Mouse (Mus musculus) cerebellum, adult (tissue): Measurements from ENCODE around the gene Tbc1d30.
"Not testable (repeated sequence)": the region's sequence is repeated elsewhere in the genome, so short reads cannot be mapped to it uniquely, and the experiment has no call there.

Experiments used
- ATAC-seq: cut with Nextera tagmentation; 2 replicates; pipeline ENCODE4 v1.9.2; 2017; ENCODE audit warnings: mild to moderate bottlenecking, moderate library complexity, mixed read lengths; ENCODE audit not compliant: insufficient number of reproducible peaks, low FRiP score, low TSS enrichment

Gene Tbc1d30

DNA sequence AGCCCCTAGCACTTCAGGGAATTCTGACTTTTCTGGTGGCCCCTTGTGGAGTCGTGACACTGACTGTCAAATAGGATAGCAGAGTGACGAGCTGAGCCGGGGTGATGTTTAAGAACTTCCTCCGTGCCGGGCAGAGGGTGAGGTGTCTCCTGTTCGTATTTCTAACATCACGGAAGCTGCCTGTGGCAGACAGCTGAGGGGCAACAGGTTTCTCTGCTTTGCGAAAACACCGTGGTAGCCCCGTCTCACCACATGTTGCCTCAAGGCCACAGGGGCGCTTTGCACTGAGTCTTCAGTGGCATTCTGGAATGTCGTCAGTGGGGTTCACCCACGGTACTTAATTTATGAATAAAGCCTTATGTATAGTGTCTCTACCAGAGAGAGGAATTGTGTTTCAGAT, 16.2 kb upstream of the Tbc1d30 start:
- no peak for ATAC-seq

DNA sequence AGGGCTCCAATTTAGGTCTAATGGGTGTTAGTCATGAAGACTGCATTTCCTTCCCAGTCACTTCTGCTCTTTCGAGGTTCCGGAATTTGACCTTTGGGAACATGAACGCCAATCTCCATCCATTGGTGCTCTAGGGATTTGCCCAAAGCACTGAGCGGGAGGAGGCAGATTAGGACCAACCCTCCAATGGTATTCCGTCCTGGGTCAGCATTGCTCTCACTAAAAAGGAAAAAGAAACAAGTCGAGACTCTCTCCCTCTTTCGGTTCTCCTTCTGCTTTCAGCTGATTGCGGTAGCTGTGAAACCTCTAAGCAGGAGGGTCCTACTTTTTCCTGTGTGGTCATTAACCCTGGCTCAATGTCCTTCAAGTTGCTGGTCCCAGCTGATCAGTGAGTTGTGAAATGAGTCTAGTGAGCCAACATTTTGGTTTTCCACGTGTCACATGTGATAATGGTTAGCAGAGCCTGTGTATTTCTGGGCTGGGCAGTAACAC, 14.7 kb upstream of the Tbc1d30 start:
- ATAC-seq, result no peak

DNA sequence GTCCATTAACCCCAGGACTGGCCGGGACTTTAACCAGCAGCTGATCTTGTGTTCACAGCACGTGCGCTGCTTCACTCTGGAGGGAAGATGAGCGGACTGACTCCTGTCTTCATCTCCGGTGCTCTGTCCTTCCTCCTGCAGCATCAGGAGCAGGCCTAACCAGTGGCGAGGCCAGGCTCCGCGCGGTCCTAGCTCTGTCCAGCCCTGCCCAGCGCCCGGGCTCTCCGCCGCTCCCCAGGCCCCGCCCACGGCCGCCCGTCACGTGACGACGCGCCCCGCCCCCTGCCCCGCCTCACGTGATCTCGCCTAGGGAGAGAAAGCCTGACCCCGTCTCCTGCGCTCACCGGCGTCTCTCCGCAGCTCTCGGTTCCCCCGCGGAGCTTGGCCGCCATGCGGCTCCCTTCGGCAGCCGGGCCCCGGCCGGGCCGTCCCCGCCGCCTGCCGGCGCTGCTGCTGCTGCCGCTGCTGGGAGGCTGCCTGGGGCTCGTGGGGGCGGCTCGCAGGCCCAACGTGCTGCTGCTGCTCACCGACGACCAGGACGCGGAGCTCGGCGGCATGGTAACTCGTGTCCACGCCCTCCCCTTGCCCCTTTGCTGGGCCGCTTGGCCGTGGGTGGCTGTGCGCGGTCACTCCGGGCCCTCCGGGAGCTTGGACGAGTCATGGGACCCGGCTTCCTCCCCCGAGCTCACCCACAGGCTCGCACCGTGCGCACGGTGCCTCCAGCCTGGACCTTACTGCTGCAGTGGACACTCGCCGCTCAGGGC, 13.9 kb upstream of the Tbc1d30 start, which contains the start of gene Gns:
Gns (plus strand) TSS at position 290 of the 764 bp plus-strand sequence.
- peak; percentile 95 for ATAC-seq

DNA sequence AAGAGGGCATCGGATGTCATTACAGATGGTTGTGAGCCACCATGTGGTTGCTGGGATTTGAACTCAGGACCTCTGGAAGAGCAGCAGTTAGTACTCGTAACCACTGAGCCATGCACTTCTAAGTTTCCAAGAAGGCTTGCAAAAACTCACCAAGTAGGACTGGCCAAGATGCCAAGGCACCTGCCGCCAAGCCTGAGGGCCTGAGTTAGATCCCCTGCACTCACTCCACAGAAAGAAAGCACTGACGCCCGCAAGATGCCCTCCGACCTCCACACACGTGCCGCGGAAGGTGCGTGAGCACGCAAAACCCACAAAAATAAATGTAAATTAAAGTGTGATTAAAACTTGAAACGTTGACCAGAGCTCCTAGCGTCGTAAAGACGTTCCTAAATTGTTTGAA, 13.2 kb upstream of the Tbc1d30 start:
- ATAC-seq, result no peak

DNA sequence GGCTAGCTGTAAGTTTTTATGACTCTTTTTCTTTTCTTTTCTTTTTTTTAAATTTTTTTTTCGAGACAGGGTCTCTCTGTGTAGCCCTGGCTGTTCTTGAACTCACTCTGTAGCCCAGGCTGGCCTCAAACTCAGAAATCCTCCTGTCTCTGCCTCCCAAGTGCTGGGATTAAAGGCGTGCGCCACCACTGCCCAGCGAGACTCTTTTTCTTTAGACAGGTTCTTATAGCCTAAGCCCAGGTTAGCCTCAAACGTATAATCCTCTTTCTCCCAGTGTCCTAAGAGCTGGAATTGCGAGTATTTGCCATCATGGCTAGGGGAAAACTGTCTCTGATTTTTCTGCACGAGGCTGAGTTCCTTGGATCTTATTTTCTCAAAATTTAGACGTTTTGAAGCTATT, 12.1 kb upstream of the Tbc1d30 start:
- ATAC-seq, result no peak

DNA sequence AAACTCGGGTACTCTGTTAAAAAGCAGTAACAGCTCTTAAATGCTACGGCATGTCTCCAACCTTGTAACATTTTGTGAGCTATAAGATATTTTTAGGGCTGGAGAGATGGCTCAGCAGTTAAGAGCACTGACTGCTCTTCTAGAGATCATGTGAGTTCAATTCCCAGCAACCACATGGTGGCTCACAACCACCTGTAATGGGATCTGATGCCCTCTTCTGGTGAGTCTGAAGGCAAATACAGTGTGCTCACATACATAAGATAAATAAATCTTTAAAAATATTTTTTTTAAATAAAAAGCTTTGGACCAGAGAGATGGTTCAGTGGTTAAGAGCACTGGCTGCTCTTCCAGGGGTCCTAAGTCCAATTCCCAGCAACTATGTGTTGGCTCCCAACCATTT, 9.3 kb upstream of the Tbc1d30 start:
- ATAC-seq, result no peak

DNA sequence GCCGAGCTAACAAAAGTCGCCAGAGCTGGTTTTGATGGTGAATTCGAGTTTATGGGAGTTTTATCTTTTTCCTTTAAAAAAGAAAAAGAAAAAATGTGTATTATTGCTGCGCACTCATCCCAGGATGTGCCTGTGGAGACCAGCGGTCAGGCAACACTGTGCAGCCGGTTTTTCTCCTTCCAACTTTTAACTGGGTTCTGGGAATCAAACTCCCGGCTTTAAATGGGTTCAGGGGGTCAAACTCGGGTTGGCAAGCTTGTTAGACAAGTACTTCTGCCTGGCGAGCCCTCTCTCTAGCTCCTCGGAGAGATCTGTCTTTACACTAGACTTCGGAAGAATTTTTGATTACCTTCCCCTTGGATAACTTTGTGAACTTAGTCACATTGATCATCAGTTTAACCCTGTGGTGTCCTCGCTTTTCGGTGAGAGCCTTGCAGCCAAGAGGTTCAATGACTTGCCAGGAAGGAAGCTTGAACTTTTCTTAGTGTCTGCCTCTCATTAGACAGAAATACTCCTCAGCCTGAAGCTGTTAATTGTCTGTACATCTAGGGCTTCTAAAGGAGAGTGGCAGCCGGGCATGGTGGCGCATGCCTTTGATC, 713 bp upstream of the Tbc1d30 start:
- ATAC-seq, result no peak

DNA sequence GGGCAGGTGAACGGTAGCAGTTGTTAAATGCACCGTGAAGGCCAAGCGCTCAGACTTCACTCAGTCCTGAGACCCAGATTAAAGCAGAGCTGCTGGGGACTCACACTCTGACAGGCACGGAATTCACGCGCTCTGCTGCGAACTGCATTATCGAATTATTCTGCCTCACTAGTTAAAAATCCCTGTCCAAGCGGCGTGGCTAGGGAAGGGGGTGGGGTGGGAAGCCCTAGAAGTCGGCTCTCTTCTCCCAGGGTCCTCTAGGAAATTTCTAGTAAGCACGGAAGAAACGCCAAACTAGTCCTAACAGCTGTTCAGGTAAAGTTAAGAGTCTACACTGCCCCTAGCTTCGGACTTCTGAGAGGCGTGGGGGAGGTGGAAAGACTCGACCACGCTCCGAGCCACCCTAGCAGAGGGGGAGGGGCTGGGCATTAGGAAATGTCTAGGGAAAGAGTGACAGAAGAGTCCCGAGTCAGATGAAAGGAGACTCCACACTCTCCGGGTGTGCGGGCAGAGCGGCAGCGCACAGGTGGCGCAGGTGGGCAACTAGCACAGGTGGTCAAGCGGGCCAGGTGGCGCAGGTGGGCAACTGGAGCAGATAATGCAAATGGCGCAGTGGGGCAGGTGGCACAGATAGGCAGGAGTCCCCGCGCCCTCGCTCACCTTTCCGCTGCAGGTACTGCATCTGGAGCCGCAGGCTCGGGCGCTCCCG, 567 bp downstream of the Tbc1d30 start:
- peak; percentile 45 for ATAC-seq

DNA sequence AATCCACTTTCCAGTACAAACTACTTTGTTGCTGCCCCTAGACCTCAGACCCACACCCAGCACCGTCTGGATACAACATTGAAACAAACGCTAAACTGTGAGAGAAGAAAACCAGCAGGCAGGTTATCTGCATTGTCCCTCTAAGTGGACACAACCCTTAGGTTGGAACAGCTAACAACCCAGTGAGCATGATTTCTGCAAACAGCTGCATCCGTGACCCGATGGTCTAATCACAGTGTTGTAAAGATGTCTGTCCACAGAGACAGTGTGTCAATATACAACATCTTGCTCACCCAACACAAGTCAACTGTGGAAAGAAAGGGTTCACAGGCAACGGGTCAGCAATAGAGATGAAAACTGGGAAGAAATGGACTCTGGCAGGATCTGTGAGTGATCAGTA, 1.8 kb downstream of the Tbc1d30 start:
- no peak for ATAC-seq

DNA sequence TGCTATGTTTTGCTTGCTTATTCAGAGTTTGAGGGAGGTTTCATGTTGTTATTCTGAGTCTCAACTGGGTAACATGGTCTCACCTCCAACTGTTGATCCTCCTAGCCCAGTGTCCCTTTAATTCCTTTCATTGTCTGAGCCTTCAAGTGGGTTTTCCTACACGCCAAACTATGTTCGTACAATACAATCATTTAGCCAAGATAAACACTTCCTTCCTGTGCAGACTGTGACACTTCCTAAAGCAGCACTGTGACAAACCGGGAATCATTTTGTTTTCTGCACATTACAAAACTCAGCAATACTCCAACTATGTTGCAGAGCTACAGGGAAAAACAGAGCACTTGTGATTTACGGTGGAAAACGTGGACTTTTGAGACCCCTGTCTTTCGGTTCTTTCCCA, 7.2 kb downstream of the Tbc1d30 start:
- ATAC-seq, result no peak

DNA sequence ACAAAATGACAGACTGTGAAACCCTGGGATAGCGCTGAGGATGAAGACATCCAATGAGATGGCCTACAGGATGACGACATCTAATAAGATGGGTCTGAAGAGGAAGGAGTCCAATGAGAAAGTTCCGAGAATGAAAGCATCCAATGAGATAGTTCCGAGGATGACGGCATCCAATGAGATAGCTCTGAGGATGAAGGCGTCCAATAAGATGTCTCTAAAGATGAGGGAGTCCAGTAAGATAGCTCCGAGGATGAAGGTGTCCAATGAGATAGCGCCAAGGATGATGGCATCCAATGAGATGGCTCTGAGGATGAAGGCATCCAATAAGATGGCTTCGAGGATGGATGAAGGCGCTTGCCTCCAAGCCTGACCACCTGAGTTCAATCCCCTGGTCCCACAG, 8.8 kb downstream of the Tbc1d30 start:
- ATAC-seq, result no peak

DNA sequence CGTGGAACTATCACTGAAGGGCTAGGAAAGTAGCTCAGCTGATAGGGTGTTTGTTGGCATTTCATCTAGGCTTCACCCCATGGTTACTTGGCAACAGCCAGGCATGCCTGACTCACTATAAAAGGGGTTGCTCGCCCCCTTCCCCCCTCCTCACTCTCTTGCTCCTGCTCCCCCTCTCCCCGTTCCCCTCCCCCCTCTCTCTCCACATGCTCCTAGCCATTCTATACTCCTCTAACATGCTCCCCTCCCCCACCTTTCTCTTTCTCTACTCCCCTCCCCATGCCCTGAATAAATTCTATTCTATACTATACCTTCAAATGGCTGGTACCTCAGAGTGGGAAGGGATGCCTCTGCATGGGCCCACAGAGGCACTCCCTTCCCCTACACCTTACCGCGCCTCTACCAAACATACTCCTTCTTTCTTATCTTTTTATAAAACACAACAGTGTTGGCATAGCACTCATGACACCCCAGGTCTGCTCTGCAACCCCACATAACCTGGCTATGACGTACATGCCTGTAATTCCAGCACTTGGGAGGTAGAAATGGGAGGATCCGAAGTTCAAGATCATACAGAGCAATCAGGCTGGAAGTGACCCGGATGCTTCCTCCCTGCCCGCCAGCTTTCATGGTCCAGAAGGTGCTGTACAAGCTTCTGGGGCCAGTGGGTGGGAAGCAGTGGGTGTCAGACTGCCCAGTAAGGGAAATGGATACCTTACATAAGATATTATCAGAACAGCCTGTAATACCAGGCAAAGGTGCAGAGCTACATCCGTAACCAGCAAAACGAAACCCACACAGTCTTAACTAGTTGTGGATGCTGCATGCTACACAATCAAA, 10.1 kb downstream of the Tbc1d30 start:
- ATAC-seq, result no peak

DNA sequence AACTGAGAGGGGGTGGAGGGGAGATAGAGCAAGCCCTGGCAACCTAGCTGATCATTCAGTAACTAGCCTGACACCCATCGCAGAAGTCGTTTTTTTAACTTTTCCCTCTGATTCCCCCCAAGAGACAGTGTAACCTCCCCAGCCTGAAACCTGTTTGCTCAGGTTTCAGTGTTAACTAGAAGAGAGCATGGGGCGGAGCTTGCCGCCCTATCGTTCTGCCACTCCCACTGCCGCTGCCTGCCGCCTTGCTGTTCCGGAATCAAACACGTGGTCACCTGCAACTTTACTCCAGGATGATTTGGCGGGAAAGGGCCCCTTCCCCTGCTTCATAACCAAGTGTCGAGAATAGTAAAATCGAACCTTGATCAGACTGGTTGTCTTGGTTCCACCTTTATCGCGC, 14.5 kb downstream of the Tbc1d30 start:
- ATAC-seq, result not testable (repeated sequence)

DNA sequence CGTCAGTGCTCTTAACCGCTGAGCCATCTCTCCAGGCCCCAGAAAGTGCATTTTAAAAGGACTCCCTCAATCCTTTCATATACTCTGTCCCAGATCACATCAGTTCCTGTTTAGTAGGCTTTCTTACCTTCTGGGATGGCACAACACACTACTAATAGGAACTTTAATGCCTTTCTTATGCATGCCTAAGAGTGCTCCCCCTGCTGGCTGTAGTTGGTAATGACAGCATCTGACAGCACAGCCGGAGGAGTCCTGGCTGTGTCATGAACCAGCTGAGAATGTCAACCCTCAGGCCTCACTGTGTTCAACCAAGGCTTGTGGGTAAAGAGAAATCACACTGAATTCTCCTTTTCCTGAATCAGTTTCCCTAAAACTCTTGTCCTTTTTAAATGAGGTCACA, 16.5 kb downstream of the Tbc1d30 start:
- peak; percentile 61; the same call in 1 of the 2 replicates for ATAC-seq

DNA sequence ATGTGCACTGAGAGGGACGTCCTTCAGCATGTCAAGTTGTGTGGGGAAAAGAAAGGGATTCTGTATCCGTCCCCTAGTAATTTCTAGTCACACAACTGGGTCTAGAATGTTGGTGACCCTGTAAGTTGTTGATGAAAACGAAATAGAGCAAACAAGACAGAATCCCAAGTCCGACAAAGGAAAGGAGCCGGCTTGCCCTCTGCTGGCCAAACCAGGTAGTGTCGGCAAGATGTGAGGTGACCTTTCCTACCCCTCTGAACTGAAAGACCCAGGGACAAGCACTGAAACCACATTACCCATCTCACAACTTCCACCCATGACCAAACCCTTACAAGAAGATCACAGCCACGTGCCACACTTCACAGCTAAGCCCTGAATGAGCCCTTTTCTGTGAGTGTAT, 20.1 kb downstream of the Tbc1d30 start:
- ATAC-seq, result peak; percentile 68

DNA sequence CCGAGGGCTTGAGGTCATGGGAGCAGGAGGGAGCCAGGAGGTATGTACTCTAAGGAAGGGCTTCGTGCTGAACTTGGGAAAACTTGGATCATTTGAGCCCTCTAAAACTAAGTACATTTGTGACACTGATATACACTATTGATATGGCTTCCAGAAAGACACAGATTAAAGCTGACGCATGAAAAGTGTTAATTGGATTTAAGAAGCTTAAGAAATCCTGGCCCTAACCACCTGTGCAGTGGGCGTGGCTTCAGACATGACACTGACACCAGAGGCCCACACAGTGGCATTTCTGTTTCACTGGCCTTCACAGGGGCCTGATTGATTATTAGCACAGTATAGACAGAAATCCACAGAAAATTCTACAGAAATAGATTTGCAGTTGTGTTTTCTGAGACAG, 21.5 kb downstream of the Tbc1d30 start:
- no peak for ATAC-seq

DNA sequence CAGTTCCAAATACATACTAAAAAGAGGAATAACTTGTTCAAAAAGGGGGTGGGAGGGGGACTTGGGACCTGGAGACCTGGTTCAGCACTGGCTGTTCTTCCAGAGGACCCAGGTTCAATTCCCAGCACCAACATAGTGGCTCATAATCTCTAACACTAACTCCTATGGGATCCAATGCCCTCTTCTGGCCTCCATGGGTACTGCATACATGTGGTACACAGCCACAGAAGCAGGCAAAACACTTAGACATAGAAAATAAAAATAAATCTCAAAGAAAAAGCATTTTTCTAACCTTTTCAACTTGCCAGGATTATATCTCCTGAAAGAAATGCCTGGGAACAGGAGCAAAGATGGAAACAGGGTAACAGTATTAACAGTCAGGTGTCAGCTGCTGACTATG, 24.9 kb downstream of the Tbc1d30 start:
- no peak for ATAC-seq

DNA sequence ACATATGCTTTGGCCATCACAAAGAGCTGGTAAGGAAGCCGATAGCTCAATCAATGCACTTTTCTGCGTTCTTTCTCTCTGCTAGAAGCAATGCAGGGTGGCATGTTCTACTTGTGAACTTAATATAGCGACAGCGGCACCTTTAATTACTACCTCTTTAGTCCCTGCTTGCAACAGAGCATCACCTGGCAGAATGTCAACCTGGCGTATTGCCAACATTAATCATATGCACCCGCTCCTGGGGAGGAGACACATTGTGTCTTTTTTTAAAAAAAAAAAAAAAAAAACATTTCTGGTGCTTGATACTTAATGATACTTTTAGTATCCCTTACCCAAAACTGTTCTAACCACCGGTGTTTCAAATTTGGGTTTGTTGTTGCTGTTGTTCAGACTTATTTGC, 27.6 kb downstream of the Tbc1d30 start:
- no peak for ATAC-seq

DNA sequence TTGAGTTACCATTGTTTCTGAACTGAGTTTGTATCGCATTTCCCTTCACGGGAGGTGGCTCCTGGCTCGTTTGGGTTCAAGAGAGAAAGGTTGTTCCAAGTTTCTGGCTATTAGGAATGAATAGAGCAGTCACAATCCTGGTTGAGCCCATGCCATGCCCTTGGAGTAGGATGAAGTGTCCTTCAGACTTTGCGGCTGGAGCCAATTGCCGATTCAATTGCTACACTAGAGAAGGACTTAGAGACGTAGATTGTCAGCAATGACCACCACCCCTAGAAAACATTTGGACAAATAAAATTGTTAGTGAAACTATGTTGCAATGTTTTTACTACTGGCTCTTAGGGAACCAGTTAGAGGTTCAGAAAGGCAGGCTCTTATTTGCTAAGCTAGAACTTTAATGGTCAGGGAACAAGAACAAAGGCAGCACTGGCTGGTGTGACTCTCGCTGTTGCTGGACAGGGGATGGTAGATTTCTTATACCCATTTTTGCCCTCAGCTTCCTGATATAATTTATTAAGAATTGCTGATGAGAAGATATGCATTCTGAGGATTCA, 32.6 kb downstream of the Tbc1d30 start:
- no peak for ATAC-seq

DNA sequence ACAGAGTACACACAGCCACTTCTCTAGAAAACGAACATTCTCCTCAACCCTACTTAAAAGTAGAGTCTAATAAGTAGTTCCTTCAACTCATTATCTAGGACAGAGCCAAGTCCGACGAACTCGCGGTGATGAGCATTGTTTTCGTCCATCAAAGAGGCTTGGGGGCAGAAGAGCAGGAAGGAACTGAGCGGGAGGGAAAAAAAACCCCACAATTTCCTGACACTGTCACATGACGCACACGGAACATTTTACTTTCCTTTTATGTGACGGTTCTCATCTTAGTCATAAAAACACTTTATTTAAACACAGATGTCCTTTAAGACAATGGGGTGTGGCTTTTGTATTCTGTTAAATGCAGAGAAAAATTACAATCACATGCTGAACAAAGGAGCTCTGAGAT, 34.7 kb downstream of the Tbc1d30 start:
- no peak for ATAC-seq
